8 mouse cellular contexts compared by ENCODE assay signal in the genomic region with DNA sequence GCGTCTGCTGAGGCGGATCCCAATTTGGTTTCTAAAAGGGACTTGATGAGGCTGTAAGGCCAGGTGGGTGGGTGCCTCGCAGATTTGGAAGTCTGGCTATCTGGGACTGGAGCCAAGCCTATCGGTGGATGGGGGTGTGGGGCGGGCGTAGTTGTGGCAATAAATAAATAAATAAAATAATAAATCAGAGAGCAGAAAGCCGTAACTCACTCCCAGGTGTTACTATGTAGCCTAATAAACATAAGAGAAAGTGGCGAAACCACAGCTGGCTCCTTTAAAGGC. TPM values are rescaled to one million over a fixed set of nuclear protein-coding genes. Genes with fewer than 3 reads are reported as not detected.
DNase-seq lines count a peak whose midpoint lies in the region; ATAC-seq and TF ChIP-seq lines count a peak whose summit lies in the region.

No protein-coding gene starts in this region.

- H3K79me2 ChIP-seq in CH12.LX (replicated peaks; ENCODE audit: control insufficient read depth, extremely low read depth, insufficient read depth, poor library complexity, severe bottlenecking): no peaks in the 10 kb centered on the region

- H3K4me3 ChIP-seq in CH12.LX (replicated peaks in 1 of 3; ENCODE audit: low read depth in 2 of 3, low read length in 2 of 3, poor library complexity in 1 of 3): no peak overlapping the region
- peak overlapping the region; percentile 41; the same call in 1 of the 2 replicates for H3K4me3 ChIP-seq in forebrain, embryonic 12.5 days (replicated peaks)
- H3K4me3 ChIP-seq in liver, embryonic 12.5 days: peak overlapping the region; percentile 60

- peak; percentile 50 to 54 for DNase-seq in cerebellum, postnatal 10 days
- DNase-seq in CH12.LX (ENCODE audit: extremely low read depth): no peak
- DNase-seq in retina, embryonic 14.5 days (ENCODE audit: low spot score): no peak
- DNase-seq in right cerebral cortex, adult 18-20 months: no peak
- DNase-seq in layer of hippocampus, postnatal 25 days (ENCODE audit: extremely low spot score in 1 of 2, low spot score in 1 of 2): no peak

- no peaks in the 10 kb centered on the region for H3K9me3 ChIP-seq in CH12.LX (replicated peaks; ENCODE audit: low read length)
- no peaks in the 10 kb centered on the region for H3K9me3 ChIP-seq in forebrain, embryonic 12.5 days
- no peaks in the 10 kb centered on the region for H3K9me3 ChIP-seq in liver, embryonic 12.5 days (replicated peaks)

- 21% methylated on average over 8 of the region's 8 CpGs for WGBS in forebrain, embryonic 12.5 days
- 27% methylated on average over 8 of the region's 8 CpGs for WGBS in liver, embryonic 12.5 days (ENCODE audit: insufficient replicate concordance)

- TF ChIP-seq EP300 in CH12.LX (IDR thresholded peaks at IDR 0.05; ENCODE audit: low read length): no peak

- H3K4me2 ChIP-seq in CH12.LX (ENCODE audit: insufficient read depth, low read depth, poor library complexity, severe bottlenecking): peak overlapping the region; percentile 90
- peak overlapping the region; percentile 72 for H3K4me2 ChIP-seq in forebrain, embryonic 12.5 days
- H3K4me2 ChIP-seq in liver, embryonic 12.5 days: peak overlapping the region; percentile 93

- no peak for ATAC-seq in cerebellum, adult (ENCODE audit: insufficient number of reproducible peaks, low FRiP score, low TSS enrichment)
- no peak for ATAC-seq in forebrain, embryonic 12.5 days (ENCODE audit: low FRiP score)
- peak; percentile 6; the same call in 1 of the 2 replicates for ATAC-seq in liver, embryonic 12.5 days

- no peak for TF ChIP-seq RAD21 in CH12.LX (IDR thresholded peaks at IDR 0.05; ENCODE audit: low read depth, low read length)

- dilution Hi-C loops in CH12.LX (cut with MboI; ENCODE audit: extremely low pct_ligation_motif_present, extremely low pct_unique_long_range_greater_than_20kb, low sequenced_read_pairs): no loop called here

- no peak overlapping the region for H3K27ac ChIP-seq in CH12.LX (ENCODE audit: insufficient read depth, low read depth)
- no peak overlapping the region for H3K27ac ChIP-seq in forebrain, embryonic 12.5 days
- 0 out of 2 replicates have a peak overlapping the region, but pooled peaks have one; percentile 52 for H3K27ac ChIP-seq in liver, embryonic 12.5 days

- TF ChIP-seq CTCF in CH12.LX (conservative IDR thresholded peaks at IDR 0.05 in 1 of 2, IDR thresholded peaks at IDR 0.05 in 1 of 2; ENCODE audit: low read depth in 2 of 2, low read length in 2 of 2): no peak

- in situ Hi-C loops in CH12.LX (cut with MboI; ENCODE audit: low pct_ligation_motif_present, low pct_unique_long_range_greater_than_20kb, low sequenced_read_pairs): no loop called here

- H3K27me3 ChIP-seq in CH12.LX (replicated peaks): peaks cover 37% of the 10 kb centered on the region
- H3K27me3 ChIP-seq in forebrain, embryonic 12.5 days: peaks cover 30% of the 10 kb centered on the region
- H3K27me3 ChIP-seq in liver, embryonic 12.5 days (replicated peaks): peaks cover 37% of the 10 kb centered on the region

- peaks cover 6 to 31% of the 10 kb centered on the region in 2 experiments for H3K4me1 ChIP-seq in CH12.LX (ENCODE audit: control insufficient read depth in 1 of 2, insufficient read depth in 2 of 2)
- H3K4me1 ChIP-seq in forebrain, embryonic 12.5 days: peaks cover 22% of the 10 kb centered on the region
- H3K4me1 ChIP-seq in liver, embryonic 12.5 days: peaks cover 29% of the 10 kb centered on the region

- TF ChIP-seq POLR2A in CH12.LX (IDR thresholded peaks at IDR 0.05; ENCODE audit: low read depth, low read length): no peak

- H3K36me3 ChIP-seq in CH12.LX (replicated peaks in 1 of 2; ENCODE audit: control insufficient read depth in 1 of 2, insufficient read depth in 1 of 2, low read length in 1 of 2): peaks cover 14 to 18% of the 10 kb centered on the region in 2 experiments
- peaks cover 22% of the 10 kb centered on the region for H3K36me3 ChIP-seq in forebrain, embryonic 12.5 days (replicated peaks)
- H3K36me3 ChIP-seq in liver, embryonic 12.5 days: peaks cover 18% of the 10 kb centered on the region

- no peak overlapping the region for H3K9ac ChIP-seq in CH12.LX (ENCODE audit: insufficient read depth, low read depth)
- 0 out of 2 replicates have a peak overlapping the region, but pooled peaks have one; percentile 12 for H3K9ac ChIP-seq in forebrain, embryonic 12.5 days
- H3K9ac ChIP-seq in liver, embryonic 12.5 days: peak overlapping the region; percentile 69

TF ChIP-seq in CH12.LX, 34 proteins besides CTCF, POLR2A, EP300 and RAD21:
- TF ChIP-seq ZKSCAN1 (IDR thresholded peaks at IDR 0.05; ENCODE audit: borderline replicate concordance, low read depth, low read length) (no peak), SMC3 (IDR thresholded peaks at IDR 0.05; ENCODE audit: low read depth, low read length) (no peak), JUND (conservative IDR thresholded peaks at IDR 0.05; ENCODE audit: low read depth, low read length) (no peak), TCF12 (IDR thresholded peaks at IDR 0.05; ENCODE audit: low read depth, low read length) (no peak), ZNF384 (IDR thresholded peaks at IDR 0.05; ENCODE audit: low read depth, low read length) (no peak), IRF4 (IDR thresholded peaks at IDR 0.05; ENCODE audit: low read depth, low read length) (no peak), USF2 (conservative IDR thresholded peaks at IDR 0.05; ENCODE audit: low read depth, low read length) (no peak), NELFE (IDR thresholded peaks at IDR 0.05; ENCODE audit: low read depth, low read length) (no peak), JUN (IDR thresholded peaks at IDR 0.05; ENCODE audit: insufficient read depth, low read depth, low read length) (no peak), USF1 (IDR thresholded peaks at IDR 0.05; ENCODE audit: low read depth, low read length) (no peak), KAT2A (IDR thresholded peaks at IDR 0.05; ENCODE audit: insufficient replicate concordance, low read length) (no peak), POLR2AphosphoS2 (IDR thresholded peaks at IDR 0.05; ENCODE audit: low read depth, low read length) (no peak), TBP (conservative IDR thresholded peaks at IDR 0.05; ENCODE audit: low read depth, low read length) (no peak), BHLHE40 (IDR thresholded peaks at IDR 0.05; ENCODE audit: low read depth, low read length) (no peak), NRF1 (IDR thresholded peaks at IDR 0.05; ENCODE audit: low read depth, low read length) (no peak)

RNA-seq across cellular contexts. Expression of a gene that starts 1.1 kb away (rescaled TPM):
- total RNA-seq in CH12.LX (2012; rRNA removed) (0.38 and 1.4 TPM in 2 replicates), CH12.LX (2014; rRNA removed) (2.1 and 2.3 TPM in 2 replicates)
- polyA plus RNA-seq in CH12.LX (2012; ENCODE audit: insufficient read length, low read depth): 1.0 and 1.5 TPM in 2 replicates
- polyA plus RNA-seq in forebrain, embryonic 12.5 days (2016; fragmentation: Nextera tagmentation; extraction: Ambion mirVana): 6.9 and 12.4 TPM in 2 replicates
- 1.4 and 1.6 TPM in 2 replicates for polyA plus RNA-seq in liver, embryonic 12.5 days (2016; fragmentation: Nextera tagmentation; extraction: Ambion mirVana)
- total RNA-seq in layer of hippocampus, postnatal 25 days (2021): not detected

RNA-seq across cellular contexts. Expression of a gene that starts 6.0 kb away (rescaled TPM):
- total RNA-seq in CH12.LX (2012; rRNA removed): 164 and 189 TPM in 2 replicates
- total RNA-seq in CH12.LX (2014; rRNA removed): 116 TPM in 2 replicates
- polyA plus RNA-seq in CH12.LX (2012; ENCODE audit: insufficient read length, low read depth): 222 and 255 TPM in 2 replicates
- polyA plus RNA-seq in forebrain, embryonic 12.5 days (2016; fragmentation: Nextera tagmentation; extraction: Ambion mirVana): 456 and 479 TPM in 2 replicates
- polyA plus RNA-seq in liver, embryonic 12.5 days (2016; fragmentation: Nextera tagmentation; extraction: Ambion mirVana): 321 and 334 TPM in 2 replicates
- 100 to 1,000 TPM; 159 to 194 TPM for total RNA-seq in layer of hippocampus, postnatal 25 days (2021)

RNA-seq across cellular contexts. Expression of a gene that starts 10.1 kb away (rescaled TPM):
- total RNA-seq in CH12.LX (2012; rRNA removed) (15.4 and 23.2 TPM in 2 replicates), CH12.LX (2014; rRNA removed) (11.7 and 13.3 TPM in 2 replicates)
- polyA plus RNA-seq in CH12.LX (2012; ENCODE audit: insufficient read length, low read depth): 119 and 174 TPM in 2 replicates
- polyA plus RNA-seq in forebrain, embryonic 12.5 days (2016; fragmentation: Nextera tagmentation; extraction: Ambion mirVana): 124 and 130 TPM in 2 replicates
- 111 and 127 TPM in 2 replicates for polyA plus RNA-seq in liver, embryonic 12.5 days (2016; fragmentation: Nextera tagmentation; extraction: Ambion mirVana)
- total RNA-seq in layer of hippocampus, postnatal 25 days (2021): 10 to 100 TPM; 24.0 to 26.6 TPM

RNA-seq across cellular contexts. Expression of a gene that starts 13.6 kb away (rescaled TPM):
- 0.89 and 1.0 TPM in 2 replicates for total RNA-seq in CH12.LX (2012; rRNA removed)
- total RNA-seq in CH12.LX (2014; rRNA removed): 0.17 TPM in 1 of 2 replicates, not detected in the other
- polyA plus RNA-seq in CH12.LX (2012; ENCODE audit: insufficient read length, low read depth): 0.29 and 1.2 TPM in 2 replicates
- polyA plus RNA-seq in forebrain, embryonic 12.5 days (2016; fragmentation: Nextera tagmentation; extraction: Ambion mirVana): 0.85 and 0.88 TPM in 2 replicates
- polyA plus RNA-seq in liver, embryonic 12.5 days (2016; fragmentation: Nextera tagmentation; extraction: Ambion mirVana): 0.13 TPM in 1 of 2 replicates, not detected in the other
- under 1 TPM; 0.63 to 0.64 TPM for total RNA-seq in layer of hippocampus, postnatal 25 days (2021)

RNA-seq across cellular contexts. Expression of a gene that starts 29.4 kb away (rescaled TPM):
- total RNA-seq in CH12.LX (2012; rRNA removed) (0.89 and 1.5 TPM in 2 replicates), CH12.LX (2014; rRNA removed) (1.2 and 2.2 TPM in 2 replicates)
- 1.8 TPM in 2 replicates for polyA plus RNA-seq in CH12.LX (2012; ENCODE audit: insufficient read length, low read depth)
- polyA plus RNA-seq in forebrain, embryonic 12.5 days (2016; fragmentation: Nextera tagmentation; extraction: Ambion mirVana): 2.9 and 3.6 TPM in 2 replicates
- polyA plus RNA-seq in liver, embryonic 12.5 days (2016; fragmentation: Nextera tagmentation; extraction: Ambion mirVana): 0.84 and 1.0 TPM in 2 replicates
- total RNA-seq in layer of hippocampus, postnatal 25 days (2021): 1 to 10 TPM; 3.4 to 5.9 TPM

Comparison
In these comparisons a context has a peak if more than half of its experiments do, and no peak if none do; other contexts are left out.
1. DNase-seq: peak in cerebellum, postnatal 10 days (2 of 2); none in CH12.LX (single experiment), retina, embryonic 14.5 days (single experiment), right cerebral cortex, adult 18-20 months (single experiment) and layer of hippocampus, postnatal 25 days (0 of 2).
2. H3K4me3 ChIP-seq: peak in forebrain, embryonic 12.5 days (single experiment) and liver, embryonic 12.5 days (single experiment); none in CH12.LX (0 of 3).
3. Peak in every context shown above with its lines, with median percentiles within 50 percentile points of each other: H3K4me2 ChIP-seq.